Mouse (Mus musculus): ENCODE data around the gene 3110082J24Rik.

Gene 3110082J24Rik

GRCm38 (mm10) chr5:30105668-30106300 is at the start of gene 3110082J24Rik:
3110082J24Rik (minus strand) TSS chr5:30106086.
- DNase-seq (ENCODE audit: low spot score in 2 of 2), result peak; percentile 81 to 82

GRCm38 (mm10) chr5:30155395-30155792 is 49.5 kb upstream of the 3110082J24Rik start:
- DNase-seq (ENCODE audit: low spot score in 2 of 2), result no peak

GRCm38 (mm10) chr5:30154474-30155394 is 48.8 kb upstream of the 3110082J24Rik start, which contains the start of the genes Hadha and Hadhb:
Hadha (minus strand) TSS chr5:30155162.
Hadhb (plus strand) TSS chr5:30155248.
- DNase-seq (ENCODE audit: low spot score in 2 of 2), result peak; percentile 94

- DNase-seq (ENCODE audit: low spot score in 2 of 2), result no peak
Measured at GRCm38 (mm10) chr5:30154013-30154412, 48.1 kb upstream of the 3110082J24Rik start.

- no peak for DNase-seq (ENCODE audit: low spot score in 2 of 2)
Measured at GRCm38 (mm10) chr5:30153222-30153621, 47.3 kb upstream of the 3110082J24Rik start.

GRCm38 (mm10) chr5:30152413-30152812 is 46.5 kb upstream of the 3110082J24Rik start:
- DNase-seq (ENCODE audit: low spot score in 2 of 2), result no peak

GRCm38 (mm10) chr5:30152007-30152406 is 46.1 kb upstream of the 3110082J24Rik start:
- no peak for DNase-seq (ENCODE audit: low spot score in 2 of 2)

GRCm38 (mm10) chr5:30148133-30148920 is 42.4 kb upstream of the 3110082J24Rik start:
- no peak for DNase-seq (ENCODE audit: low spot score in 2 of 2)

- no peak for DNase-seq (ENCODE audit: low spot score in 2 of 2)
Measured at GRCm38 (mm10) chr5:30146526-30146925, 40.6 kb upstream of the 3110082J24Rik start.

GRCm38 (mm10) chr5:30138193-30138592 is 32.3 kb upstream of the 3110082J24Rik start:
- no peak for DNase-seq (ENCODE audit: low spot score in 2 of 2)

GRCm38 (mm10) chr5:30137271-30137670 is 31.4 kb upstream of the 3110082J24Rik start:
- no peak for DNase-seq (ENCODE audit: low spot score in 2 of 2)

GRCm38 (mm10) chr5:30135711-30136231 is 29.9 kb upstream of the 3110082J24Rik start:
- no peak for DNase-seq (ENCODE audit: low spot score in 2 of 2)

- no peak for DNase-seq (ENCODE audit: low spot score in 2 of 2)
Measured at GRCm38 (mm10) chr5:30132173-30132572, 26.3 kb upstream of the 3110082J24Rik start.

GRCm38 (mm10) chr5:30131246-30131645 is 25.4 kb upstream of the 3110082J24Rik start:
- no peak for DNase-seq (ENCODE audit: low spot score in 2 of 2)

- peak in 1 of 2 experiments; percentile 16 for DNase-seq (ENCODE audit: low spot score in 2 of 2)
Measured at GRCm38 (mm10) chr5:30128680-30129079, 22.8 kb upstream of the 3110082J24Rik start.

GRCm38 (mm10) chr5:30127921-30128597 is 22.2 kb upstream of the 3110082J24Rik start:
- DNase-seq (ENCODE audit: low spot score in 2 of 2), result peak in 1 of 2 experiments; percentile 14

- no peak for DNase-seq (ENCODE audit: low spot score in 2 of 2)
Measured at GRCm38 (mm10) chr5:30126756-30127155, 20.9 kb upstream of the 3110082J24Rik start.

GRCm38 (mm10) chr5:30125587-30125986 is 19.7 kb upstream of the 3110082J24Rik start:
- DNase-seq (ENCODE audit: low spot score in 2 of 2), result peak; percentile 24 to 31

- DNase-seq (ENCODE audit: low spot score in 2 of 2), result no peak
Measured at GRCm38 (mm10) chr5:30122481-30122880, 16.6 kb upstream of the 3110082J24Rik start.

- DNase-seq (ENCODE audit: low spot score in 2 of 2), result peak in 1 of 2 experiments; percentile 12
Measured at GRCm38 (mm10) chr5:30120106-30120505, 14.2 kb upstream of the 3110082J24Rik start.

GRCm38 (mm10) chr5:30119163-30119562 is 13.3 kb upstream of the 3110082J24Rik start:
- peak in 1 of 2 experiments; percentile 17 for DNase-seq (ENCODE audit: low spot score in 2 of 2)

All from right cerebral cortex, postnatal 10 days (tissue).